Mouse (Mus musculus) spleen, postnatal 0 days (tissue): Measurements from ENCODE around the gene Lamp3. TPM values are rescaled to one million over a fixed set of nuclear protein-coding genes. Genes with fewer than 3 reads are reported as not detected.

Source experiments
- polyA plus RNA-seq: library from polyadenylated mRNA; unstranded; fragments of >200 nt; fragmentation: Nextera tagmentation; extraction: Ambion mirVana; gene quantifications from 2 replicates; pipeline ENCODE4 v1.2.1, GENCODE M21; 2015

Gene Lamp3
- 0.04 TPM in 1 of 2 replicates, not detected in the other for polyA plus RNA-seq

GRCm38 (mm10) chr16:19706216-19706615, at the start of gene Lamp3:
Lamp3 (minus strand) TSS chr16:19706375.

GRCm38 (mm10) chr16:19629816-19630215, 76.4 kb downstream of the Lamp3 start, which contains the start of gene Olfr171:
Olfr171 (minus strand) TSS chr16:19629916.

GRCm38 (mm10) chr16:19611782-19612181, 94.4 kb downstream of the Lamp3 start, which contains the start of gene Olfr170:
Olfr170 (minus strand) TSS chr16:19611882.

Other genes with a start within 250 kb of the Lamp3 start
- gene Olfr166, start 222.7 kb downstream of the Lamp3 start, polyA plus RNA-seq, result not detected in 2 replicates
- gene Olfr167, start 184.1 kb downstream of the Lamp3 start, polyA plus RNA-seq, result not detected in 2 replicates
- gene Olfr168, start 170.8 kb downstream of the Lamp3 start, polyA plus RNA-seq, result not detected in 2 replicates
- gene Olfr169, start 134.6 kb downstream of the Lamp3 start, polyA plus RNA-seq, result not detected in 2 replicates
- gene Olfr170, start 94.5 kb downstream of the Lamp3 start, polyA plus RNA-seq, result not detected in 2 replicates
- not detected in 2 replicates for gene Olfr171, start 76.5 kb downstream of the Lamp3 start, polyA plus RNA-seq
- gene B3gnt5, start 53.8 kb upstream of the Lamp3 start, polyA plus RNA-seq, result 2.7 and 3.6 TPM in 2 replicates